Mouse (Mus musculus): ENCODE measurements around the gene Add1. TPM values are rescaled to one million over a fixed set of nuclear protein-coding genes. Genes with fewer than 3 reads are reported as not detected.

Gene Add1
- total RNA-seq, 2 experiments from 2014 or later: 188 to 288 TPM

- ATAC-seq (replicated peaks; ENCODE audit: low FRiP score, low TSS enrichment, poor library complexity, severe bottlenecking): peak; percentile 97
These were observed 86.5 kb downstream of the Add1 start, which contains the start of the genes Nop14 and Grk4 for GRCm38 (mm10) chr5:34659686-34660590. Nop14 (minus strand) TSS chr5:34660148. Grk4 (plus strand) TSS chr5:34660379.

- no peak for ATAC-seq (replicated peaks; ENCODE audit: low FRiP score, low TSS enrichment, poor library complexity, severe bottlenecking)
These were observed 87.2 kb downstream of the Add1 start for GRCm38 (mm10) chr5:34660591-34661130.

- ATAC-seq (replicated peaks; ENCODE audit: low FRiP score, low TSS enrichment, poor library complexity, severe bottlenecking): no peak
These were observed 88.4 kb downstream of the Add1 start for GRCm38 (mm10) chr5:34661909-34662308.

GRCm38 (mm10) chr5:34663231-34663630 lies 89.8 kb downstream of the Add1 start:
- no peak for ATAC-seq (replicated peaks; ENCODE audit: low FRiP score, low TSS enrichment, poor library complexity, severe bottlenecking)

GRCm38 (mm10) chr5:34669493-34669892 lies 96.0 kb downstream of the Add1 start:
- ATAC-seq (replicated peaks; ENCODE audit: low FRiP score, low TSS enrichment, poor library complexity, severe bottlenecking): 0 out of 2 replicates have a peak, but pooled peaks have one; percentile 26

- ATAC-seq (replicated peaks; ENCODE audit: low FRiP score, low TSS enrichment, poor library complexity, severe bottlenecking): no peak; the same call in 1 of the 2 replicates
These were observed 96.8 kb downstream of the Add1 start for GRCm38 (mm10) chr5:34670280-34670679.

Other genes starting within 250 kb of the Add1 start
- 116 and 123 TPM in 2 replicates for gene Rnf4, start 237.4 kb upstream of the Add1 start, total RNA-seq (2014; fragmentation: Nextera tagmentation)
- 112 and 149 TPM in 2 replicates for gene Rnf4, start 237.4 kb upstream of the Add1 start, total RNA-seq (2017)
- gene Fam193a, start 203.7 kb upstream of the Add1 start, total RNA-seq (2014; fragmentation: Nextera tagmentation): 33.6 and 42.2 TPM in 2 replicates
- gene Fam193a, start 203.7 kb upstream of the Add1 start, total RNA-seq (2017): 20.1 and 45.7 TPM in 2 replicates
- 4.8 and 14.9 TPM in 2 replicates for gene Tnip2, start 59.7 kb upstream of the Add1 start, total RNA-seq (2014; fragmentation: Nextera tagmentation)
- gene Tnip2, start 59.7 kb upstream of the Add1 start, total RNA-seq (2017): 5.0 and 13.8 TPM in 2 replicates
- gene Sh3bp2, start 47.8 kb upstream of the Add1 start, total RNA-seq (2014; fragmentation: Nextera tagmentation): 10.2 and 13.1 TPM in 2 replicates
- gene Sh3bp2, start 47.8 kb upstream of the Add1 start, total RNA-seq (2017): 3.3 and 4.2 TPM in 2 replicates
- 92.8 and 130 TPM in 2 replicates for gene Mfsd10, start 63.5 kb downstream of the Add1 start, total RNA-seq (2014; fragmentation: Nextera tagmentation)
- gene Mfsd10, start 63.5 kb downstream of the Add1 start, total RNA-seq (2017): 43.7 and 60.1 TPM in 2 replicates
- 61.6 and 62.0 TPM in 2 replicates for gene Nop14, start 86.5 kb downstream of the Add1 start, total RNA-seq (2014; fragmentation: Nextera tagmentation)
- gene Nop14, start 86.5 kb downstream of the Add1 start, total RNA-seq (2017): 79.6 and 94.2 TPM in 2 replicates
- gene Grk4, start 86.7 kb downstream of the Add1 start, total RNA-seq (2014; fragmentation: Nextera tagmentation): 0.74 and 5.0 TPM in 2 replicates
- gene Grk4, start 86.7 kb downstream of the Add1 start, total RNA-seq (2017): 0.65 and 0.99 TPM in 2 replicates
- 29.6 and 57.8 TPM in 2 replicates for gene Htt, start 188.1 kb downstream of the Add1 start, total RNA-seq (2014; fragmentation: Nextera tagmentation)
- gene Htt, start 188.1 kb downstream of the Add1 start, total RNA-seq (2017): 20.2 and 22.9 TPM in 2 replicates

Measured in megakaryocyte-erythroid progenitor cell, adult 5-6 weeks (primary cell).